In the genomic region with DNA sequence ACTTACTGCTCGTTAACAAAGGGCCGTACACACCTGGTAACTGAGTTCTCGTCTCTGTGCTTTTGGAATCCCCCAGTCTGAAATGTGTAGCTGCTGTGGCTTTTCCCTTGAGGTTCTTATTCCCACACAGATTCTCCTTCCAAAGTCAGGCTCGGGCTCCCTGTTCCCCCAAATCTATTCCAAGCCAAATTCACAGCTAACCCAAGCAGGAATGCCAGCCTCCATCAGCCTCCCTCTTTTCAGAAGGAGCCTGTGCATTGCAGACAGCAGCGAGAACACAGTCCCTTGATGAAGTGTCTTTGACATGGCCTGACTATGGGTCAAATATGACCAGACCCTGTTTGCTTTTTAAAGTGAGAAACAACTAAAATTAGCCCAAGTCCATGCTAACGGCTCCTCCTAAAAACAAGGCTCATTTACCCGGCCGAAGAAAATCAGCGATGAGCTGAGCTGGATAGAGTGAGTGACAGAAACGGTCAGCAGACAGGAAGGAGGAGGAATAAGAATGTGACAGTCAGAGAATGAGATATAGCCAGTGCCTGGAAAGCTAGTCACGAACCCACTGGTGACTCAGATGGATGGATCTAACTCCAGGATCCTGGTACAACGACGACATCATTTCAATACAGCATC, we compare ENCODE assay signal across 14 mouse cellular contexts.
DNase-seq lines count a peak whose midpoint lies in the region; ATAC-seq and TF ChIP-seq lines count a peak whose summit lies in the region.
"Had no signal": no experiment of that assay in that cellular context is flagged by ENCODE, and none has a peak within 500 bp of the region (broad histone marks: within the 10 kb centered on the region; RNA-seq: fewer than 3 reads in every experiment).

No protein-coding gene starts in this region.

- WGBS in heart, embryonic 11.5 days (ENCODE audit: insufficient replicate concordance) = 56% methylated on average over 13 of the region's 13 CpGs

- intact Hi-C loops in heart, postnatal 25 days (cut with DNase I) = no loop called here
- intact Hi-C loops in left cerebral cortex, postnatal 14 days (cut with DNase I) = no loop called here

- H3K4me1 ChIP-seq in heart, embryonic 11.5 days (ENCODE audit: control insufficient read depth, insufficient read depth, low read length) = no peaks in the 10 kb centered on the region
- H3K4me1 ChIP-seq in cortical plate, adult 2 months (ENCODE audit: control insufficient read depth, insufficient read depth, low read length) = 0 out of 2 replicates have a peak, but pooled peaks cover 3% of the 10 kb centered on the region
- H3K4me1 ChIP-seq: limb, embryonic 10.5 days; liver, embryonic 13.5 days had no signal

- 0 out of 2 replicates have a peak, but pooled peaks have one; percentile 22 for ATAC-seq in heart, embryonic 11.5 days (replicated peaks; ENCODE audit: insufficient number of reproducible peaks, low FRiP score, low TSS enrichment)
- ATAC-seq in megakaryocyte-erythroid progenitor cell, adult 5-6 weeks (replicated peaks; ENCODE audit: low FRiP score, low TSS enrichment, poor library complexity, severe bottlenecking) = no peak
- ATAC-seq: forebrain, embryonic 14.5 days had no signal

- TF ChIP-seq CTCF in cortical plate, adult 2 months (IDR thresholded peaks at IDR 0.05; ENCODE audit: extremely low read depth, insufficient read depth, low read length) = no peak

- no peak overlapping the region for H3K27ac ChIP-seq in heart, embryonic 11.5 days (ENCODE audit: low read depth, low read length)
- H3K27ac ChIP-seq in cortical plate, adult 2 months (ENCODE audit: insufficient read depth, low read length) = peak overlapping the region; percentile 32; the same call in 1 of the 2 replicates
- H3K27ac ChIP-seq: limb, embryonic 10.5 days; liver, embryonic 13.5 days had no signal

- 0 out of 2 replicates have a peak, but pooled peaks cover 2% of the 10 kb centered on the region for H3K9me3 ChIP-seq in heart, embryonic 11.5 days (replicated peaks; ENCODE audit: control insufficient read depth, low read length)
- H3K9me3 ChIP-seq: limb, embryonic 10.5 days had no signal

- H3K4me3 ChIP-seq in heart, embryonic 11.5 days (ENCODE audit: low read depth, low read length) = no peak overlapping the region
- no peak overlapping the region for H3K4me3 ChIP-seq in cortical plate, adult 2 months (ENCODE audit: insufficient read depth, low read length)
- H3K4me3 ChIP-seq: limb, embryonic 10.5 days; liver, embryonic 13.5 days had no signal

- TF ChIP-seq POLR2A in cortical plate, adult 2 months (IDR thresholded peaks at IDR 0.05; ENCODE audit: extremely low read depth, insufficient read depth, low read length) = no peak

- DNase-seq in heart, postnatal 25 days (ENCODE audit: low spot score) = no peak
- peak; percentile 27 to 61 for DNase-seq in left cerebral cortex, postnatal 14 days (ENCODE audit: low spot score in 2 of 2)
- no peak for DNase-seq in left cerebral cortex, adult 11 months (ENCODE audit: low spot score)
- peak; percentile 35 for DNase-seq in lung, postnatal 25 days (ENCODE audit: low spot score)
- DNase-seq in spleen, adult 12 weeks (ENCODE audit: low spot score) = no peak
- DNase-seq: cerebellum, adult 11 months; kidney, adult 9 months; liver, embryonic 13.5 days; thymus, postnatal 25 days had no signal

- no peaks in the 10 kb centered on the region for H3K27me3 ChIP-seq in heart, embryonic 11.5 days (ENCODE audit: control insufficient read depth, insufficient read depth, low read length)
- H3K27me3 ChIP-seq: liver, embryonic 13.5 days had no signal

- 0 out of 2 replicates have a peak overlapping the region, but pooled peaks have one; percentile 6 for H3K4me2 ChIP-seq in heart, embryonic 11.5 days
- H3K4me2 ChIP-seq: liver, embryonic 13.5 days had no signal

- no peak overlapping the region for H3K9ac ChIP-seq in heart, embryonic 11.5 days (ENCODE audit: low read depth, low read length)
- H3K9ac ChIP-seq: liver, embryonic 13.5 days had no signal

- H3K36me3 ChIP-seq in heart, embryonic 11.5 days (ENCODE audit: control insufficient read depth, insufficient read depth, low read length) = no peaks in the 10 kb centered on the region
- H3K36me3 ChIP-seq: limb, embryonic 10.5 days; liver, embryonic 13.5 days had no signal

Comparison
In these comparisons a context has a peak if more than half of its experiments do, and no peak if none do; other contexts are left out.
1. DNase-seq: peak in left cerebral cortex, postnatal 14 days (2 of 2) and lung, postnatal 25 days (single experiment); none in heart, postnatal 25 days (single experiment), left cerebral cortex, adult 11 months (single experiment) and spleen, adult 12 weeks (single experiment).